Mouse (Mus musculus) thymus, adult 2 months (tissue): ENCODE measurements around the gene E2f2. TPM values are rescaled to one million over a fixed set of nuclear protein-coding genes. Genes with fewer than 3 reads are reported as not detected.

ENCODE experiments used
- DNase-seq: peaks from one replicate; pipeline ENCODE4 v3.0.0; 2021
- H3K27ac ChIP-seq: fragments of 200-500 bp; 2 replicates; pipeline ENCODE4 v1.5.1; 2012; ENCODE audit warnings: low read length, control low read depth; ENCODE audit not compliant: control insufficient read depth, insufficient read depth
- H3K27me3 ChIP-seq: fragments of 200-500 bp; 2 replicates; pipeline ENCODE4 v1.6.1; 2012; ENCODE audit warnings: mild to moderate bottlenecking, low read length, moderate library complexity, mixed read lengths; ENCODE audit not compliant: control insufficient read depth, insufficient read depth
- H3K36me3 ChIP-seq: fragments of 200-500 bp; 2 replicates; pipeline ENCODE4 v1.6.1; 2012; ENCODE audit warnings: mild to moderate bottlenecking, low read length, moderate library complexity; ENCODE audit not compliant: control insufficient read depth, insufficient read depth
- H3K4me1 ChIP-seq: fragments of 200-500 bp; replicated peaks from 2 replicates; pipeline ENCODE4 v1.6.1; 2012; ENCODE audit warnings: low read length; ENCODE audit not compliant: control insufficient read depth, insufficient read depth
- H3K4me3 ChIP-seq: fragments of 200-500 bp; 2 replicates; pipeline ENCODE4 v1.5.1; 2012; ENCODE audit warnings: mild to moderate bottlenecking, low read length, control low read depth, moderate library complexity; ENCODE audit not compliant: control insufficient read depth, insufficient read depth
- CTCF ChIP-seq: fragments of 200-500 bp; IDR thresholded peaks from 2 replicates; pipeline ENCODE4 v1.5.1; 2012; ENCODE audit warnings: mild to moderate bottlenecking, control low read depth, low read length, moderate library complexity, borderline replicate concordance; ENCODE audit not compliant: control insufficient read depth, poor library complexity, insufficient read depth; ENCODE audit errors: extremely low read depth
- POLR2A ChIP-seq: fragments of 200-500 bp; IDR thresholded peaks from 2 replicates; pipeline ENCODE4 v1.6.1; 2012; ENCODE audit warnings: mild to moderate bottlenecking, low read length, control low read depth, moderate library complexity; ENCODE audit not compliant: control insufficient read depth, poor library complexity, insufficient read depth; ENCODE audit errors: extremely low read depth
- WGBS: fragments of 180-500 bp; shearing (Covaris S2); methylation state at CpG from one replicate; pipeline ENCODE4 v1.1.7; 2018; 5-methylcytosine and 5-hydroxymethylcytosine counted together
- polyA plus RNA-seq: library from polyadenylated mRNA; depleted of rRNA; stranded (reverse); fragments of >200 nt; gene quantifications from 2 replicates; pipeline ENCODE4 v1.2.3, GENCODE M21; 2012

Gene E2f2
- polyA plus RNA-seq, 1 experiment, result 164 TPM

DNA sequence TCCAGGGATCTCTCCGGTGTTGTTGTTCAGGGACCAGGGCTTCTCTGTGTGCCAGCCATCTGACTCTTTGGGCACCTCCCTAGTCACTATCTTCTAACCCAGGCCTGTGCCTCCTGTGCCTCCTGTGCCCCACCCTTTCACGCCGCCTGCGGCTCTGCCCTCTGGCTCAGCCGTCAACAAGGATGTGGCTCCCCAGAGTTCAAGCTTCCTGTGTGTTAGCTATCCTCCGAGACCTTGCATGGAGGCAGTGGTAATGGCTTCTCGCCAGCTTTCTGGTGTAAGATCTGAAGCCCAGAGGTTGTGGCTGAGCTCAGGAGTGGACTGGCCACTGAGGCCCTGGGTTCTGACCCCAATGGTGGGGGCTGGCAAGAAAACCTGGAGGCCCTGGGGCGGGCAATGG is 17.7 kb downstream of the E2f2 start:
- peak; percentile 68 for DNase-seq
- WGBS, result 33% methylated on average over 8 of the region's 8 CpGs
- Histone ChIP-seq H3K36me3 (peaks cover 69% of the 10 kb centered on the region), H3K4me1 (peaks cover 15% of the 10 kb centered on the region), H3K4me3 (no peak overlapping the region), H3K27me3 (no peaks in the 10 kb centered on the region), H3K27ac (peak overlapping the region; percentile 79)
- TF ChIP-seq POLR2A (0 out of 2 replicates have a peak, but pooled peaks have one; percentile 16), CTCF (peak; percentile 46; the same call in 1 of the 2 replicates)

DNA sequence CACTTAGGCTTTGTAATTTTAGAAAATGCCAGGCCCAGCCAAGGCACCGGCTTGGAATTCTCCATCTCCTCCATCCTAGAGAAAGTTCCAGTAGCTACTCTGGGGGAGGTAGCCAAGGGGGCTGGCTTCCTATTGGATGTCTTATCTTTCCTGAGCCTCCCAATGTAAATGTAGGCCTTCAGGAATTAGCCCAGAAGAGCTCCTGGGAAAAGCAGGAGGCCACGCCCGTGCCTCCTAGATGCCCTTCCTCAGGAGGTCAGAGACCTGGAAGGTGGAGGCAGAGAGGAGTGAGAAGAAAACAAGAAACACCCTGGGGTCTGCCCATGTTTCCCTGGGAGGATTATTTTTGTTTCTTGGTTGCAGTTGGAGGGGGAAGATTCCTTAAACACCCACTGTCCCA is 21.4 kb downstream of the E2f2 start:
- TF ChIP-seq CTCF (no peak), POLR2A (no peak)
- 99% methylated on average over 3 of the region's 3 CpGs for WGBS
- Histone ChIP-seq H3K4me3 (no peak overlapping the region), H3K36me3 (peaks cover 45% of the 10 kb centered on the region), H3K27me3 (no peaks in the 10 kb centered on the region), H3K27ac (no peak overlapping the region), H3K4me1 (peaks cover 12% of the 10 kb centered on the region)
- DNase-seq, result no peak

DNA sequence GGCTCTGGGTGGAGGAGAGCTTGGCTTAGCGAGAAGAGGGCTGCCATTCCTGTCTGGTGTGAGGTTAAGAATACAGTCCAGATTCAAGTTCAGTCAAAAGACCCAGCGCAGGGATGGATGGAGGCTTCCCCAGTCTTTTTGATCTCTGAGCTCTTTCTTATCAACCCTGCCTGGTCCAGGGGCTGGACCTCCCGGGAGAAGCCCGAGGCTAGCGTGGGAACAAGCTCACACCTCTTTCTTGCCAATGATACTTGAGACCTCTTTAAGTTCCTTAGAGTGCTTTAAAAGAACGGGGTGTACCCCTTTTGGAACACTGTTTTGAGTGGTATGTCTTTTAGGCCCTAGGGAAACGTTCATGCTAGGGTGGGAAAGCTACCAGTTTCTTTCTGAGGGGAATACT is 22.8 kb downstream of the E2f2 start:
- 93% methylated on average over 7 of the region's 7 CpGs for WGBS
- TF ChIP-seq CTCF (no peak), POLR2A (no peak)
- H3K27me3 ChIP-seq, result no peaks in the 10 kb centered on the region
- peaks cover 6% of the 10 kb centered on the region for H3K4me1 ChIP-seq
- no peak overlapping the region for H3K4me3 ChIP-seq
- H3K27ac ChIP-seq, result no peak overlapping the region
- H3K36me3 ChIP-seq, result peaks cover 40% of the 10 kb centered on the region
- DNase-seq, result no peak

DNA sequence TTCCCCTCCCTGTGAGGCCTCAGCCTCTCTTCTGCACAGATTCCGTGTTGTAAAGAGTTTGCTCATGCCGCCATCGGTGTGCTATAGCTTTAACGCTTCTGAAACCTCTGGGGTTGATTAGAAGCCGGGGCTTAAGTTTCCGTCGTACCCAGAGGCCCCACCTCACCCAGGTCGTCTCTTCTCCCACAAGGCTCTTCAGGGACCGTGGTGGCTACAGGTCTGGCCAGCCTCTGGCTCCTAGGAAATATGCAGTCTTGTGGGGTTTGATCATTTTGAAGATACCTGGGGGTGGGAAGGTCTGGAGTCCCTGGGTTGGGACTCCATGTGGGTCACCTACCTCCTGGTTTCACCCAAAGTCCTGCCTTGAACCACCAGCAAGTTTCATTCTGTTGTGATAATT is 23.4 kb downstream of the E2f2 start:
- H3K27ac ChIP-seq, result no peak overlapping the region; the same call in 1 of the 2 replicates
- 0 out of 2 replicates have a peak, but pooled peaks cover under 1% of the 10 kb centered on the region for H3K4me1 ChIP-seq
- 92% methylated on average over 9 of the region's 9 CpGs for WGBS
- H3K27me3 ChIP-seq, result no peaks in the 10 kb centered on the region
- H3K36me3 ChIP-seq, result peaks cover 40% of the 10 kb centered on the region
- DNase-seq, result no peak
- TF ChIP-seq POLR2A, result no peak
- no peak for TF ChIP-seq CTCF
- no peak overlapping the region for H3K4me3 ChIP-seq

DNA sequence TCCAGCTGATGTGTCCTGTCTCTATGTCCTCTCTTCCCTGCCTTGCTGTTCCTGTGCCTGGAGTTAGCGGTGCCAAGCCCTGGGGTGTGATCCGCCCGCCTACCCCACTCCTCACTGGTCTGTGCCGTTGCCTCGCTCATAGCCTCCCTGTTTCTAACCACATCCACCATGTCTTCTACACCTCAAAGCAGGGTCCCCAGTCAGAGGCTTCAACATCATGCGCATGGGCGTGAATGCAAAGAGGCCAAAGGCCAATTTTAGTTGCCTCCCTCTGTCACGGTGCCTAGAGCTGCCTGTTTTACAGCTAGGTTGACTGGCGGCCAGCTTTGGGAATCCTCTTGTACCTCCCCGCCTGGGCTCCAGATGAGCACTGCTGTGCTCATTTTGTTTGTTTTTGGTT is 24.0 kb downstream of the E2f2 start:
- DNase-seq, result no peak
- Histone ChIP-seq H3K27ac (peak overlapping the region; percentile 10; the same call in 1 of the 2 replicates), H3K27me3 (no peaks in the 10 kb centered on the region), H3K4me3 (no peak overlapping the region), H3K36me3 (peaks cover 35% of the 10 kb centered on the region), H3K4me1 (no peaks in the 10 kb centered on the region)
- WGBS, result 95% methylated on average over 10 of the region's 10 CpGs
- no peak for TF ChIP-seq CTCF
- no peak for TF ChIP-seq POLR2A

DNA sequence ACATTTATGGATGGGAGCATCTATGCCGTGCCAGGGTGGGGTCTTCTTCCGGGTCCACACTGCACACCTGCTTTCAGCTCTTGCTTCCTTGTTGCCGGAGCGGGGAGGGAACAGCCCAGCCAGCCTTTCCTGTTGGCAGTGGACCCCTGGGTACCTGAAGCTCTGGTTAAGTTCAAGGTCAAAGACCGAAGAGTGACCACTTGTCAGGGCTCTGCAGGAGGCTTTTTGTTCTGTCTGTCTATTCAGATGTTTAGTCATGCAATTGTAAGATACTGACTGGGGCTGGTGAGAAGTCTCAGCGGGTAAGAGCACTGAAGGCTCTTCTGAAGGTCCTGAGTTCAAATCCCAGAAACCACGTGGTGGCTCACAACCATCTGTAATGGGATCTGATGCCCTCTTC is 26.7 kb downstream of the E2f2 start:
- Histone ChIP-seq H3K27me3 (no peaks in the 10 kb centered on the region), H3K4me3 (no peak overlapping the region), H3K27ac (no peak overlapping the region), H3K4me1 (no peaks in the 10 kb centered on the region), H3K36me3 (peaks cover 13% of the 10 kb centered on the region)
- WGBS, result 88% methylated on average over 7 of the region's 7 CpGs
- TF ChIP-seq POLR2A, result no peak
- no peak for TF ChIP-seq CTCF
- no peak for DNase-seq
